Mouse (Mus musculus) left cerebral cortex, adult 18-20 months (tissue): ENCODE results near the gene Vasn. TPM values are rescaled to one million over a fixed set of nuclear protein-coding genes. Genes with fewer than 3 reads are reported as not detected.

Source experiments
- DNase-seq, 2 experiments: peaks; one replicate each; pipeline ENCODE4 v3.0.0; 2021 to 2022; ENCODE audit warnings: low spot score in 2 of 2, mixed read lengths in 1 of 2
- total RNA-seq, 2 experiments: library from RNA; stranded (reverse); gene quantifications; 2 replicates each; pipeline ENCODE4 v1.2.3; 2021

Vasn gene
- total RNA-seq, 2 experiments from 2014 or later, result 11.5 to 11.6 TPM

- DNase-seq, result no peak
Measured at GRCm38 (mm10) chr16:4606431-4607084, 33.2 kb upstream of the Vasn start.

GRCm38 (mm10) chr16:4607818-4608531, 31.8 kb upstream of the Vasn start:
- DNase-seq, result peak; percentile 81 to 84

DNA sequence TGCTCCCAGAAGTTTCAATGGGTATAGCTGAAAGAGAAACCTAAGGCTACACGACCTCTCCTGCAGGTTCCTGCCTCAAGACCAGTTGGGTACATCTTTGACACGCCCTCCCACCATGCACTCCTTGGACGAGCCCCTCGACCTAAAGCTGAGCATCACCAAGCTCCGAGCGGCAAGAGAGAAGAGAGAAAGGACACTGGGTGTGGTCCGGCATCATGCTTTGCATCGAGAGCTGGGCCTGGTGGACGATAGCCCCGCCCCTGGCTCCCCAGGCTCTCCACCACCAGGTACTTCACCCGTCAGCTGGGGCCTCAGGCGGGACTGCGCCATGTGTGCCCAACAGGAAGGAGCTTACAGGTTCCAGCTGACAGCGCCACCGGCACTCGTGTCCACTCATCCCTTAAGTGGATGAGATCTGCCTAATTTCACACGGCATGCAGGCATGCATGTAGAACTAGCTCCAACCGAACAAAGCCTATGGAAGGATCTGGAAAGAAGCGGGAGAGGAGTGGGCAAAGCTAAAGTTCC, 31.1 kb upstream of the Vasn start:
- no peak for DNase-seq

GRCm38 (mm10) chr16:4611193-4611592, 28.5 kb upstream of the Vasn start:
- DNase-seq, result no peak

GRCm38 (mm10) chr16:4611676-4612075, 28.1 kb upstream of the Vasn start:
- DNase-seq, result no peak

DNA sequence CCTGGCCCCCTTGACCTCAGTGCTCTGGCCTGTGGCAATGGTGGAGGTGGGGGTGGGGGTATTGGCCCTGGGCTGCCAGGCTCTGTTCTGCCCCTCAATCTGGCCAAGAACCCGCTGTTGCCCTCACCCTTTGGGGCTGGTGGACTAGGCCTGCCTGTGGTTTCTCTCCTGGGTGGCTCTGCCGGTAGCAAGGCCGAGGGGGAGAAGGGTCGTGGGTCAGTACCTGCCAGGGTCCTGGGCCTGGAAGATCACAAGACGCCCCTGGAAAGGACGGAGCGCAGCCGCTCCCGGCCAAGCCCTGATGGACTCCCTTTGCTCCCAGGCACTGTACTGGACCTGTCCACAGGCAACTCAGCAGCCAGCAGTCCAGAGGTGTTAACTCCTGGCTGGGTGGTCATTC, 26.0 kb upstream of the Vasn start:
- DNase-seq, result no peak

DNA sequence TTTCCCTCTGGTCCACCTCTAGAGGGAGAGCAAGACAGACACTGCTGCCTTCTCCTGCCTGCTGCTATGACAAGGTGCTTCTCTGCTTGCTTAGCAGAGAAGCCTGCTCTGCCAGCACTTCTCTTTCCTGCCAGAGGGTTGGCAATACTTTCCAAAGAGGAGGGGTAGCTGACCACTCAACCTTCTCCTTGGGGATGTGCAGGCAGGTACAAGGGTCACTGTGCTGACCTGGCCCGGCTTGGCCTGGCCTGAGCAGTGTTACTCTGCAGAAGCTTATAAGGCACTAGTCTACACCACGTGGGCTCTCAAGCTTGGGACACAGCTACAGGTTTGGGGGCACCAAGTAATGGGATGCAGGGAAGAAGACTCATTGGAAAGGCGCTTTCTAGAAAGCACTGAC, 25.1 kb upstream of the Vasn start:
- no peak for DNase-seq

GRCm38 (mm10) chr16:4615297-4615696, 24.4 kb upstream of the Vasn start:
- DNase-seq, result no peak

- no peak for DNase-seq
Measured at GRCm38 (mm10) chr16:4616829-4617228, 22.9 kb upstream of the Vasn start.

DNA sequence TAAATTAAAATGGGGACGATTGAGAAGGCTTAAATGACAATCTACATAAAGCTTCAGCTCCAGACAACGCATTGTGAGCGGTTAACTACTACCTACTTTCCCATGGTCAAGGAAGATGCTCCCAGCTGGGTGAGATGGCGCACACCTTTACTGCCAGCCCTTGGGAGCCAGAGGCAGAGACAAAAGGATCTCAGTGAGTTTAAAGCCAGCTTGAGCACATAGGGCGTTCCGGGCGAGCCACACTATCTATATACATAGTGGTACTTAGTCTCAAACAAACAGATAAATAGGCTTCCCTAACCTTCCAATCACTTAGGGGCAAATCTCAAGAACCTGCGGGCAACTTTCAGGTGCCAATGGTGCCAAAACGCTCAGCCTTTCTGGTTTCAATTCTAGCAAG, 15.7 kb upstream of the Vasn start:
- DNase-seq, result no peak

DNA sequence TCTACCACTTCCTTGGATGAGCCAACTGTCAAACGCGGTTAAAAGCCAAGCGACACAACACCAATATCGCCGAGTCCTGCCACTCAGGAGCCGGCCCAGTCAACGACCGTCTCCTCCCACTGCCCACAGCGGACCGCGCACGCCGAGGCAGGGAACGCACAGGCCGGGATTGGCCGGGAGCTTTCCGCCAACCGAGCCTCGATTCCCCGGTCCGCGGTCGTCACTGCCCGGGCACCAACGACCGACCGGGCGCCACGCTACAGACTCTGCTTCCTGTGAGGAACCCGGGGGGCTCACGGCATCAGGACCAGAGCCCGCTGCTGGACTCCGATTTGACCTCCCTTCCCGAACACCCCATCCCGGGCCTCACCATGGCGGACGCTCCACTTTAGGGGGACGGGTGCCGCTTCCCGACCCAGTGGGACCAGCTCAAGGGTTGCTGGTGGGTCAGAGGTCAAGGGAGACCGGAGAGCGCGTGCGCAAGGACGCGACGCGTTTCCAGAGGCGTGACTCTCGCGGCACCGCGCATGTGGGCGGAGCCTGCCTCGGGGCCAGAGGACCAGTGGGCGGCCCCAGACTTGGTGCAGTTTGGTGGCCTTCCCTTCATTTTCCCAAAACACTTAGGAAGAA, 15.1 kb upstream of the Vasn start, which contains the start of gene Pam16:
TSS of gene Pam16 (minus strand) at position 508 of the 630 bp plus-strand sequence.
- peak; percentile 90 to 91 for DNase-seq

DNA sequence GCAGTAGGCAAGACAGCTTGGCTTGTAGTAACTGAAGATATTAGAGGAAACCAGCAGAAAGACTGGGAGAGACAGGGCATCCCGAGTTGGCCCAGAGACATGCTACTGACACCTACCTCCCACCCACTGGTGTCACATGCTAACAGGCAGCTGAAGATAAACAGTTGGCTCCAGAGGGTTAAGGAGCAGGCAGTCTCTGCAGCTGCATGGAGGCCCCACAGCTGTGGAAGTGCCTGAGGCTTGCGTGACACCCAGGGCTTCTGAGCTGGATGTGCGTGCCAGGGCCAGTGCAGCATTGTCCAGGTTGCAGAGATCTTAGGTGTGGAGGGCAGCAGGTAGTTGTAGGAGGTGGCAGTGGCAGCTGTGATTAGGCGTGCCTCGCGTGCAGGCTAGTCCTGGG, 12.6 kb upstream of the Vasn start:
- DNase-seq, result no peak

DNA sequence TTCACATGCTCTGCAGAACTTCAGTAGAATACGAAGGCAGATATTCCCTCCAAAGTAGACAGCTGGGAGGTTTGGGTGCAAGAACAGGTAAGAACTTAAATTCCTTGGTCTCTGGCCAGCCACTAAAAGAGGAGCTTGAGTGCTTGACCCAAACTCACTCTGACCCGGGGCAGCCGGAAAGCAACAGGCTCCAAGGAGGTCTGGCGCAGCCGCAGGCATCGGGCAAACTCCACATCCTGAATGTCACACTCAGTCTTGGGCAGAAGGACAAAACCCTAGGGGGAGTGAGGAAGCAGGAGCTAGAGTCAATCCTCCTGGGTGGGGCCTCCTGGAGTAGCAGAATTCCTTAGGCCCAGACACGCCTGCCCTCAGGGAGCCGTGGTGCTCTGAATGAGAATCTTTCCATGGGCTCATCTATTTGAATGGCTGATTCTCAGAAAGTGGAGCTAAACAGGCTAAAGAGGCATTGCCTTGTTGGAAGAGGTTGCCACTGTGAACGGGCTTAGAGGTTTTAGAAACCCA, 10.8 kb upstream of the Vasn start:
- no peak for DNase-seq

DNA sequence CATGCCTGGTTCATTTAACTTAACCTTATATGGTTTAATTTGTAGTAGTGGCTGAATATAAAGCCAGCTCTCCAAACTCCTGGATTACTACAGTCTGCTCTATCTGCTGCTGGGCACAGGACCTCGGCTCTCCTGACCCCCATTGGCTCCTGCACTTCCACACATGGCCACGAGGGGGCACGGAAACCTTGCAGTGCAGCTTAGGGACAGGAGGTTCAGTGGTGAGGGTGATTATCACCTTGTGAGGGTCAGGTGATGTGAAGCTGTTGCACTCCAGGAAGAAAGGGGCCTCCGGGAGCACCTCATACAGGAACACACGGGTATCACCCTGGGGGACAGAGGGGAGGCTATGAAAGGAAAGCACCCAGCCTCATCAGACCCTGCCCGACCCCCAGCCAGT, 9.8 kb upstream of the Vasn start:
- DNase-seq, result peak; percentile 77 to 83

DNA sequence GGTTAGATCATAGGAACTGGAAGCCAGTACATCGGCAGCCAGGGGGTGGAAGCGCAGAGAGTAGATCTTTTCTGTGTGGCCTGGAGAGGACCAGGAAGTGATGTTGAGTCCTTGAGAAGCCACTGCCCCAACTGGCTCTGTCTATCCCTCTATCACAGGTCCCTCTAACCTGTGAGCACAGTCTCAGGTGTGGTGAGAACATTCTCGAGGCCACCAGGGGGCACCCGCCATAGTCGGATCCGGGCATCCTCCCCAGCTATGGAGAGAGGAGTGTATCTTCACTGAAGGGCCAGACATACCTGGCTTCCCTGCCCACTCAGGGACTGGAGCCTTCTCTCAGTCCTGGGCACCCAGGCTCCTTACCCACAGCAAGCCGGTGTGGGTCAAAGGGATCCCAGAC, 7.7 kb upstream of the Vasn start:
- DNase-seq, result no peak

DNA sequence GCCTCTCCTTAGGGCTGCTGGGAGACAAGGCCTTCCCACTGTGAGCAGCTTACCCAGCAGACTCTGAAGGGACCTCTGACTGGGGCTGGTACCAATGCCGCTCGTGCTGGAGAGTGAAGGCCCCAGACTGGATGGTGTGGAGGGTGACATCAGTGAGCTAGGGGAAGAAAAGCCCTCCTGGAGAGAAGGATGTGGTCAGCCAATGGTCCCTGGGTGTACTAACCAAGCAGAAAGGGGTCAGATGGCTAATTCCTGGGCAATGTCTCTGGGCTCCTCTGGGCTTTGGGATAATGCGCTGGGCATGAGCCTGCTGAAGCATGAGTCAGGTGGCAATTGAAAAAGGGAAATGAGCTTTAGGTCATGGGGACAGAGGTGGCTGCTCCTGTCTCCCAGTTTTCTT, 6.1 kb upstream of the Vasn start:
- no peak for DNase-seq

DNA sequence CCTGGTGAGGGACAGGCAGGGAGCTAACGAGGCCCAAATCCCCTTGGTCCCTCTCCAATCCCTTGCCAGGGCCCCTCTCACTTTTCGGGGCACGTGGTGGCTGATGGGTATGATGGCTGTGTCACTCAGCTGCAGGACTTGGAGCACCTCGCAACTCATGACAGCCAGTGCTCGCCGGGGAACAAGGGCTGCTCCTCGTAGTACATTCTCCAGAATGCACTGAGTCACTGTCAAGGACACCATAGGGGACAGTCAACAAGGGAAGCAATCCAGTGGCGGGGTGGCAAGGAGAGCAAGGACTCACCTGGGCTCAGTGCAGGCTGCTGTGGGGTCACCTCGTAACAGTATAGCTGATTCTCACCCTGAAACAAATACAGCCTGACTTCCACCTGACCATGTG, 5.1 kb upstream of the Vasn start:
- DNase-seq, result no peak

DNA sequence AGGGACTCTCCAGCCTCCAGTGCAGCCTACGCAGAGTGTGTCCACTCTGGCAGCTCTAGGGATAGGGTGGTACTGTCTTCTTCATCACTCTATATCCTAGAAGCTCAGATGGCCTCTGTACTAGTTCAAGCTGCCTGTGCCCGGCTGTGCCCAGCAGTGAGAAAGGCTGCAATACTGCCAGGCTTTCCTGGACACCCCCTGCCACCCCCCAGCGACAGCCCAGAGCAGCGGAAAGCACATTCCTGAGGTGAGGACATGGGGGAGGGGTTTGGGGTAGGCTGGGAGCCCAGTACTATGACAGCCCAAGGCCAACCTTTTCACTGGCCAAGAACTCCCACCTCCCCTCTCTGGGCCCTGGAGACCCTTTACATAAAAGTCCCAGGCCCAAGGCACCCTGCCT, 4.0 kb upstream of the Vasn start:
- no peak for DNase-seq

- no peak for DNase-seq
Measured at GRCm38 (mm10) chr16:4638891-4639390, 800 bp upstream of the Vasn start.

DNA sequence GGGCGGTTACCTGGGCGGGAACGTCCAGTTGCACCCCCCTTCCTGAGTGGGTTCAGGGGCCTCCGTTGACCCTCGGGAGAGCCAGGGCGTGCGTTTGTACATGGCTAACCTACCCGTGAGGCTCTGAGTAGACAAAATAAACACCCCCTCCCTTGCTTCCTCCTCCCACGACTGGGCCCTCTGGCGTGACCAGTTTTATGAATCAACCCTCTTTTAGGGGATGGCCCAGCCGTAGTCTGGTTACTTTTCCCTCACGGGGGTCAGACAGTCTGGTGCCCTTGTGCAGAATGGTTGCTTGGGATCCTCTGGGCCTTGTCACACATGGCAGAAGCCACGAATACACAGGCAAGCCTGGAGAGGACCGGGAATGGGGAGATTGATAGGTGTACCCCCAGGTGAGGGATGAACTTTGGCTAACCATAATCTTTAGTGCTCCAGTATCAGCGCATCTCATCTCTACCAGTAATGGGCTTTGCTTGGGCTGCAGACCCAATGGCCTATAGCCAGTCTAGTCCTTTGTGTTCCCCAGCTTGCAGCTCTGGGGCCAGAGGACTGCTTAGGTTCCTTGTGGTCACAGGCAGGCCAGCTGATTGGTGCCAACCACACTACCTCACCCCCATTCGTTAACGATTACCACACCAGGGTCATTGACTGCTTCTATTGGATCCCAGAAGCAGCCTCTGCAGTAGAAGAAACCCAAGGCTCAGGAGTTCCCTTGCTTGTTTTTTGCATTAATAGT, 695 bp downstream of the Vasn start:
- DNase-seq, result no peak
